Mouse (Mus musculus) liver, embryonic 14.5 days (tissue): ENCODE measurements around the gene Ndufs7.

ENCODE experiments used
- CTCF ChIP-seq: IDR thresholded peaks from 2 replicates; pipeline ENCODE4 v1.5.1; 2016; ENCODE audit warnings: antibody characterized with exemption, low read depth, control low read depth
- EP300 ChIP-seq: IDR thresholded peaks from 2 replicates; pipeline ENCODE4 v1.6.1; 2016; ENCODE audit warnings: antibody characterized with exemption, low read depth

DNA sequence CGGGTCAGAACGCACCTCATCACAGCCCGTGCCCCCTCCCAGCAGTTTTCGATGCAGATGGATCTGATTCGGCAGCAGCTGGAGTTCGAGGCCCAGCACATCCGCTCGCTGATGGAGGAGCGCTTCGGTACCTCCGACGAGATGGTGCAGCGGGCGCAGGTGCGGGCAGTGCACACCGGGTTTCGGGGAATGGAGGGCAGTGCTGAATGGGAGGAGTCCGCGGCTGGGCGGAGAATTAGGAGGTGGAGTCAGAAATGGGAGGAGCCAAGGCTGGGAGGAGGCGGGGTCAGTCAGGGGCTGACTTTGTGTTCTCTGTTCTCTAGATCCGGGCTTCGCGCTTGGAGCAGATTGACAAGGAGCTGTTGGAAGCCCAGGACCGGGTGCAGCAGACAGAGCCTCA is 55.9 kb downstream of the Ndufs7 start:
- TF ChIP-seq CTCF, result no peak
- TF ChIP-seq EP300, result no peak
